Mouse (Mus musculus) frontal cortex, postnatal 10 days (tissue): ENCODE data around the gene Erc2.

Source experiments
- DNase-seq, 2 experiments: peaks; one replicate each; pipeline ENCODE4 v3.0.0; 2022; ENCODE audit warnings: low spot score in 2 of 2, mixed read lengths in 1 of 2

Erc2 gene

DNA sequence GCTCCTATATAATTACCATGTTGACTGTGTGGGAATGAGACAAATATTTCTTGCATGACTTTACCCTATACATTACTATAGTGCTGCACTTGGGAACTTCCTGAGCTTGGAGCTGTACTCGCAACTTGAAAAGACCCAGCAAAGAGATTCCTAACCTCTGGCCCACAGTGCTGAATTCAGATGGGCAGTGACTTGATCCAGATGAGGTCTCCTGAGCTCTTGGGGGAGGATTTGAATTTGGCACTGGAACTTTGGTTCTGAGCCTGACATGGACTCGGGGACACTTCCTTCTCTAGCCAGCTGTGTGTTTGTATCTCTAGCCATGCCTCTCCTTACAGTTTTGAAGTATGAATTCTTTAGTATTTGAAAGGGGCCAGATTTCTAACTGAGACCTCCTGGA is 666.7 kb downstream of the Erc2 start:
- DNase-seq = no peak

DNA sequence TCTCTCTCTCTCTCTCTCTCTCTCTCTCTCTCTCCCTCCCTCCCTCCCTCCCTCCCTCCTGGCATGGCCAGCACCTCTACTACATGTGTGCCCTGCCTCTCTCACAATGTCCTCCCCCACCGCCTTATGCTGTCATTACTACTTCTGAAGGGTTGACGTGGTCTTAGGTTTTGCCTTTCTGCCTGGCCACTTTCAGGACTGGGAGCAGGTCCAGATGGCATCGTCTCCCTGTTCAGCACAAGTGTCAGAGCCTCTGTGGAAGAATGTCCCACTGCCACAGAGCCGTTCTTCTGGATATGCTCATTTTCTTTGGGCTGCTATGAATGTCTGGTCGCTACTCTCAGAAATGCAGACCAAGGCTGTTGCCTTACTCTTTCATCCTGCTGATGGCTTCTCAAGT is 671.7 kb downstream of the Erc2 start:
- no peak for DNase-seq

DNA sequence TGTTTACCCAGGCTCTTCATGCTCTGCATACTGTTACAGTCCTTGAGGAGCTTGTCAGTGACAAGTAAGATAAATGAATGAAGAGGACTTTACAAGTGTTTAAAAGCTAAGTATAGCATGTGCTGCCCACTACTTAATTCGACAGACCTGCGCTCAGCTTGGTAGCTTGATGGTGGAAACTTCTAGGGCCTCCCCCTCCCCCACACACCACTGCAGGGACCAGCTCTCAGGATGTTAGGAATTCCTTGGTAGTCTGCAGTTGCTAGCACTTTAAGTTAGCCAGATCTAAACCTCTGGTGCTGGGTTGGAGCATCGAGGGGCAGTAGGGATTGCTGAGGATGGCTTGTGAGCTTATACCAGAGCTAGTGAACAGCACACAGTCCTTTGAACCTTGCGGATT is 672.9 kb downstream of the Erc2 start:
- no peak for DNase-seq

DNA sequence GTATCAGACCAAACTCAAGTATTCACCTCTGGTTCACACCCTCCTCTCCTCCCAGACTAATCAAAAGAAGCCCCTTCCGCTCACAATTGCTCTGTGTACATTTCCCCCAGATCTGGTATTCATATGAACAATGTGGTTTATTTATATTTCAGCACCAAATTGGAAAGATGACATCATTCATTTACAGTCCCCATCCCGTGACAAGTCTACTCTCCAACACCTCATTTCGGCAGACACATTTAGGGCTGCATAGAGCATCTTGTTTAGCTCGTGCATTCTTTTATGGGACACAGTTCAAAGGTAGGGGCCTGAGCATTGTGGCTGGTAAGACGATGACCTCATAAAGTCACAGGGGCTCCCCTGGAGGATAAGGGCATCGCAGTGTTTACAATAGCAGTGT is 677.9 kb downstream of the Erc2 start:
- no peak for DNase-seq

DNA sequence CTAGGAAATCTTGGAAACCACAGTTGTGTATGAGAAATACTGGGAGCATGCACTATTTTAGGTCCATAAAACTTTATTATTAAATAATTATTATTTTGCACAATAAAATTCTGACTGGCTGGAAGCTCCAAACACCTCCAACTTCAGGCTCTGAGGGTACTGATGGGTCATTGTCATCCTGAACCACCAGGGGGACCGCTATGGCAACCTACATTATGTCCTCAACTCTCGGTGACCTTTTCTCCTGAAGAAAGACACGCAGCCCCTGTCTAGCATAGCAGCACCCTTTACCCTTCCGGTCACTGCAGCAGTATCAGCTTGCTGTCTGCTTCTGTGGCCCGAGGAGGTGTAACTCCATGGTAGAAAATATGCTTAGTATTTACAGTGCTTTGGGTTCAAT is 679.0 kb downstream of the Erc2 start:
- DNase-seq = no peak

DNA sequence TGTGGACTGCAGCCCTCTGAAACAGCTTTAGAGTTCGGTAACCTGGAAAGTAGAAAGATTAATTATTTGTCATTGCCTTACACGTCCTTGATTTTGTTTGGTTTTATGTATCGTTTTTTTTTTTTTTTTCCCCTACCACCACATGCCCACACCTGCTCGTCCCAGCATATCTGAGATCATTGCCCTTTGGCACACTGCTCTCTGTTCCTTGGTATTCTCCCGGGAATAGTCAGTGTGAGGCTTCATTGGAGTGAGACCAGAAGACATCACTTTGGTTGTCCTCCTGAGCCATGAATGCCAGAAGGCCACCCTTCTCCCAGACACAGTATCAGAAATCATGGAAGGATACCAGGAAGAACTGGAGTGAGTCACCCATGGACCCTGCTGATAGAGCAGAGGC is 681.9 kb downstream of the Erc2 start:
- no peak for DNase-seq

DNA sequence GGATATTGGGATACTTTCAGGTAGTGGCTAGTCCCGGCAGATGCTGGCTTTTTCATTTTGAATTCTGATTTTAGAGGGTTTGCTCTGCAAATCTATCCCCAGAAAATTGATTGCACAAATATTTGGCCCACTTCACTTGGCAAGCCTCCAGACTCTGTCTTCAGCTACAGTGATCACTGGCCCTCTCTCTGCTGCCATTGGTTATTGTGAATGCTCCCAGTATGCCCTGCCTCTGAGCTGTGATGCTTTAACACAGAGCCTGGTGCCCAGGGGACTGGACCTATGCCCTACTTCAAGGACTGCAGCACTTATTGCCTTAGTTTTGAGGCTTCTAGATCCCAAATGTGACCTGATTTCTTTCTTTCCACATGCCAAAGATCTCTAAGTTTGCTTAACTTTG is 686.4 kb downstream of the Erc2 start:
- no peak for DNase-seq

DNA sequence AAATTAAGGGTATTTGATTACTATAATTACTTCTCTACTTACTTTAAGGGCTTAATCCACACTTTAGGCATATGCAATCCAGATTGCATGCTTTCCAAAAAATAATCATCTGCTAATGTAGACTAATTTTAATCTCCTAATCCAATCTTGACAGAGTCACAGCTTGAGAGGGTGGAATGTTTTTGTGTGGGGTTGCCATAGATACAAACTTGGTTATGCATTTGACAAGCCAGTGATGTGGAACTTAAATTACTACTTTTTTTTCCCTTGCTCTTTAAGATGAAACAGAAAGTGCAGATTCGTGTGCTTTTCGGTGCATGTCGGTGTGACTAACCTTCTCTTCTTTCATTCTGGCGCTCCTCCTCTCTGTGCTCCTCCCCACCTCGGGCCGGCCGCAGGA is 694.6 kb downstream of the Erc2 start:
- DNase-seq = no peak

DNA sequence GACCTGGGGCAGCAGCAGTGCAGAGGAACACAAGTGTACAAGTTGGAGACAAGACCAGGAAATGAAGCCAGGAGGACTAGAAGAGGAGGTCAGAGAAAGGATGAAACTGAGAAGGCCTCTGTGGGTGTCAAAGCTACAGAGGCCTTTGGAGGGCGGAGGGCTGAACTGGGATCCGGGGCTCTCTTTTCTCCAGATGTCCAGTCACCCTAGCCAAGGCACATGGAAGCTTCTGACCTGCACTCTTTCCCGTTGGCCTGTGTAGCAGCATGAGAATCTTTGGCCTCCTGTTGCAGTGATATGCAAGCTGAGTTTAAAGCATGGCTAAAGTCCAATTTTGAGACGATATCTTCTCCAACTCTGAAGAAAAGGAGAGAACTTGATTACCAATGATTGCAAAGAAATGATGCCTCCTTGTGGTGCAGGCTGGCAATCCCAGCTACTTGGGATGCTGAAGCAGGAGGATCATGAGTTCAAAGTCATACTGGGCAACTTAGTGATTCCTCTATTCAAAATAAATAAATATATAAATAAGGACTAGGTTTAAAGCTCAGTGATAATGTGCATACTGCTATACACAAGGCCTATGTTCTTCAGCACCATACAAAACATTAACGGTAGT is 699.8 kb downstream of the Erc2 start:
- DNase-seq = no peak

DNA sequence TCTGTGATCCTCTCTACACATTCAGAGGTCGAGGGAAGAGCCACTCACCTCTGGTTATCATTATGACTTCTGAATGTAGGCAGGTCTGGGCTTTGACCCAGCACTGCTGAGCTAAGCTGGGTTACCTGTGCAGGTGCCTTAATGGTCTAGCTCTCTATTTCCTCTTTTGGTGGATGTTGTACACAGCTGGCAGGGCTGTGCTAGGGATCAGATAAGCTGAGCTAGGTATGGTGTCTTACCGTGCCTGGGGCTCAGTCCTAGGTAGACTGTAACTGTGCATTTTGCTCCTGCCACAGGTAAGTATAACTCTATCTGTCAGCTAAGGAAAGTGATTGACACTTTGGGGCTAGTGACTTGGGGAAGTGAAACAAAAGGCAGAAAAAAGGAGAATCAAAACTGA is 701.0 kb downstream of the Erc2 start:
- DNase-seq = no peak

DNA sequence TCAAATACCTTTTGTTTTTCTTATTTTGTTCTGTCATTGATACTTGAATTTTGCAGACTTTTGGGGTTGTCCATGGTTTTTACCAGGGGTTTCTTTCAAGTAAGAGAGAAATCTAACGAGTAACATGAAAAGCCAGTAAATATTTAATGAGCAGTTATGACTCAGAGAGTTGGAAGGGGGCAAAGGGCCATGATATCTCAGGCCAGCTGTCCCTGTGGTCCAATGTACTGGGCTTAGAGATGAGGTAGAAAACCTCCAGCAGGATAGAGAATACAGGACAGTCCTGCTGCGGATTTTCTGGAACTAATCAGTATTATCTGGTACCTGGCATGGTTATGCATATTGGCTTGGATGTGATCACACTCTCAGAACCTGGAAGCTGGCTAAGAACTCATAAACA is 701.5 kb downstream of the Erc2 start:
- no peak for DNase-seq

DNA sequence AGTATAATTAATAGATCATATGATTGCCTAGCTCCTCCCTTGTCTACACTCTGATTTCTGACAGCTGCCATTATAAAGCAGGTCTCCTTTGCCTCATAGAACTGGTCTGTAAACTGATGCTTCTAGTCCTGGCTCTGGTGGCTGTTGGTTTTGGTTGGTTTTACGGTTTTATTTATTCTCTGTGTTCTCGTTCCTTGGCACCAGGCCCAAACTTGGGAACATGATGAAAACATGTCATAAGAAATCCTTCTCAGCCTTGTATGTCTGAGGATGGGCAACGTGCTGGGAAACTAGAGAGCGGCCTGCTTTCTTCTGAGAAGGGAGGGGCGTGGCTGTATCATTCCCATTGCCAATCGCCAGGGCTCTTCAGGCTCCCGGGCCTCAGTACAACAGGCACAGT is 704.2 kb downstream of the Erc2 start:
- DNase-seq = no peak

DNA sequence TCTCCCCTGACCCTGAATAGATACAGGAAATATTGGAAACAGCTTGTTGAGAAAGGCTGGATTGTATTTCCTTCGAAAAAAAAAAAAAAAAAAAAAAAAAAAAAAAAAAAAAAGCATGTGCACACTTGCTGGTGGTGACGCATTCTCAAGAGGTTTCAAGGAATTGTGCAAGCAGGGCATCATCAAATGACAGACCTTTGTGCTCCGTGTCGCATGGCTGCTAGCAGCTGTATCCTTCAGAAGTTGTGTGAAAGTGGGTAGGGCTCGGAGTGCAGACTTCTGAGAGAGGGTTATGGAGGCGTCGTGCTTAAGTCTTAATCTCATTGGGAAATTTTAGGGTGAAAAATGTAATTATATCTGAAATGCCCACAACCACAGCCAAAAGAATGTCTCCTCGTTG is 706.3 kb downstream of the Erc2 start:
- no peak for DNase-seq

DNA sequence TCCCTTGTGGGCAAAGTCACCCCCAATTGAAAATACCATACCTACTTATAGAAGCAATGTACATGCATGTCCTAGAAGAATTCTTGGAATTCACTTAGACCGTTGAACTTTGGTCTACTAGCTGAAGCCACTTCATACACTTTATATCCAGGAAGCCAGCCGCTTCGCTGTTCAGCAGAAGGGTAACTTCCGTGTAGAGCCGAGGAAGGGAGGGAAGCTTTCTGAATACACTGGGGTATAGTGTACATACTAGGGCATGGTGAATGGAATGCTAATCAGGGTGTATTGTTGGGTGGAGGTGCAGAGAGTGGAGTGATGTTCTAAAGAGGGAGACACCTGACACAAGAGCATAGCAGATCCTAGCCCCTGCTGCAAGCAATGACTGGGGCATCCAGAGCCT is 708.9 kb downstream of the Erc2 start:
- DNase-seq = no peak

DNA sequence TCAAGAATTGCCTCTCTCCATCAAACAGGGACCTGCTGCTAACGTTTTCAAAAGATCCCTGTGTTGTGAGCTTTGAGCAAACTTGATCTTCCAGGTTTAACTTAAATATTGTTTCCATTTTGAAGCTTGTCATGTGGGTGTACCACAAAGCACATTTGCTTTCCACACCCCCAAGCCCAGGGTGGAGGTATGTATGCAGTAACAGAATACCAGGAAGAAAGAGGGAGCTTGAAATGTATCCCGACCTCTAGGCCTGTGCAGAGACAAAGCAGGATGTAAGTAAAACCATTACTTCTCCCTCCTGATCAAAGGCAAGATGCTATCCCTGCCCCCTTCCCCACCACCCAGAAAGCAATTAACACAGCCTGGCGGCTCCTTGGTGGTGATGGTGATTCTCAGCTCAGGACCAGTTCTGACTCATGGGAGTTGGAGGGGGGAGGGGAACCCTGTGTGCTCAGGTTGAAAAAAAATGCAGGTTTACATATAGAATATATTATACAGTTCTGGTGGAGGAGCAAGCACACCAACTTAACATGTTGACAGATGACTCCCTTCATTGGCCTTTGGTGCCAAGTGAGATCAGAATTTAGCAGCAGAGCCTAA is 710.2 kb downstream of the Erc2 start:
- DNase-seq = no peak

DNA sequence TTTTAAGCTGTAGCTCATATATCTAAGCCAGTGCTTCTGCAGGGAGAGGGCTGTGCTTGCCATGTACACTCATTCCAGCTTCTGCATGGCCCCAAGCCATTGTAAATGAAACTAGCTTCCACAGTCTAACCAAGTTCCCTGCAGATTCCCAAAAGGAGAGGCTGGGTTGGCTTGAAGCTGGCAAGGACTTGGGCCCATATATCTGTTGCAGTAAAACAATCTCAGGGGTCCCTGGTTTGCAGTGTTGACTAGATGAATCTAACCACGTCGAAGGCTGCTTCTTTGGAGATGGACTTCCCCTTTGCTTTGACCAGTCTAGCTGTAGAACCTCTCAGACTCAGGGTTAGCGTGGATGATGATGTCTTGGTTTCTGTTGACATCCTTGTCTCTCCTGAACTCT is 716.9 kb downstream of the Erc2 start:
- DNase-seq = no peak

DNA sequence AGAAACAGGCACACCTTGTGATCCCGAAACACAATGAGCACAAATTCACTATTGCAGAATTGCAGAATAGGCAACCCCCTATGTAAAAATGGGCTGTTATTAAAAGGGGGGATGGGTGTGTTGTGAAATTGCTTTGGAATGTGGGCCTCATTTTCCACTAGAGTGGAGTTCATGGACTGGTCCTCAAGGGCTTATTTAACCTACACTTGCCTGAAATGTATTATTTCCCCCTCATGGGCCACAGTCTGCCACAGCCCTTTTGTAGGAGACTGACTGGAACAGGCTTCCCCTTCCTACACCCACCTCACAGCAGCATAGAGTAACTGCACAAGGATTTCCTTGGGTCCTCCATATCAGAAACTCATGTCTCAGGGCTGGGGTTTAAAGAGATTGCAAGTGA is 726.9 kb downstream of the Erc2 start:
- no peak for DNase-seq

DNA sequence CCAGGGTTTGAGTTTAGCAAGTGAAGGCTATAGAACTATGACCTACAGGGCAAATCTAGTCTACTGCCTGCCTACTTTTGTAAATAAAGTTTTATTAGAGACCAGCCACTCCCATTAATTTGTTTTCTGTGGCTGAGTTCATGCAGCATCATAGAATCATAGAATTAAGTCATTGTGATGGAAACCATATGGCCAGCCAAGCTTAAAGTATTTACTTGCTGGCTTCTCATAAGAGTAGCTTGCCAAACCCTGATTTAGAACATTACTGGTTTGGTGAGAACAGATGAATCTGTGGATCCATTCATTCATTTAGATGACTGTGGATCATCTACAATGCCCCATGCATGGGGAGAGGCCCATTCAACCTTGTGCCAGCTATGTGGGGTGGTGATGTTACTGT is 733.8 kb downstream of the Erc2 start:
- no peak for DNase-seq

DNA sequence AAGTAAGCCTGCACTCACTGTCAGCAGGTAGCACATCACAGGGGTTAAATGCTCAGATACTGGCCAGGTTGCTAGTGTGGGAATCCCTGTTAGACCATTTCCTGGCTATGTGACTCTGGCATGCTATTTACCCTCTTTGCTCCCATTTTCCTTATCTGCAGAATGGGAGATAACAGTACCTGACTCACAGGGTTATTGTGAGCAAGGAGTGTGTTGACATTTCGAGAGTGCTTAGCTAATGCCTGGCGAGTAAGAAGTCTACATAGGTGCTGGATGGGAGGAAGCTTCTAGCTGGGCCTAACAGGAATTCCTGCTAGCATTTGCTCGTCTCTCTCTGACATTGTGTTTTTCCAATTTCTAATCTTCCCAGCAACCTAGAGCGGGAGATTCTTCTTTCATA is 737.3 kb downstream of the Erc2 start:
- no peak for DNase-seq

DNA sequence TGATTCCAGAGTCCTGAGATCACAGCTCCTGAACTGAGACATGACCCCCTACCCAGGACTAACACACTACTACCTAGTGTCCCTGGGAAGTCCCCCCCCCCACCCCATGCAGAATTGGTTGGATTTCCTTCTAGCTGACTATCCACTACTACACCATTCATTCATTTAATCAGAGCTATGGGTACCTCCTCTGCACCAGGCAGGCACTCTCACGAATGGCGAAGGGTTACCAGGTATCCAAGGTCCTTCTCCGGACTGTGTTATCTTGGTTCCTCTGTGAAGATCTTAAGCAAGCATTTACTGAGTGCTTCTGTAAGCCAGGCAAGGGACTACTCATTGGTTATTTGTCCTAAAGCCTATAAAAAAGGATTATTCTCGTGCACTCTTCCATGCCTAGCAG is 737.8 kb downstream of the Erc2 start:
- no peak for DNase-seq

DNA sequence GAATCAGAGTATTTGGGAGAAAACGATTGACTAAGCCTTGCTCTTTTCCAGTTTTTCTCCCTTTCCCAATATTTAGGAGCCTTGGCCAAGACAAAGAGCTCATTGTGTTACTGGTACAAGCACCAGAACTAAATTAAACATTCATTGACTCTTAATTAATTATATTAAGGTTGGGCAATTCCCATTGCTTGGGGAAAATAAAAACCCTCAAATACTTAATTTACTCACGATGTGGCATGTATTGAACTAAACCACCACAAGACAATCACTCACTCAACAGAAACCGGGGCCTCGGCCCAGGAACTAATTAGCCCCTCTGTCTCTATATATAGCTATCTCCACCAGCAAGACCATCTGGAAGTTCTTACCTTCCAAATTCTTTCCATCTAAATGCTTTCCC is 740.1 kb downstream of the Erc2 start:
- no peak for DNase-seq

DNA sequence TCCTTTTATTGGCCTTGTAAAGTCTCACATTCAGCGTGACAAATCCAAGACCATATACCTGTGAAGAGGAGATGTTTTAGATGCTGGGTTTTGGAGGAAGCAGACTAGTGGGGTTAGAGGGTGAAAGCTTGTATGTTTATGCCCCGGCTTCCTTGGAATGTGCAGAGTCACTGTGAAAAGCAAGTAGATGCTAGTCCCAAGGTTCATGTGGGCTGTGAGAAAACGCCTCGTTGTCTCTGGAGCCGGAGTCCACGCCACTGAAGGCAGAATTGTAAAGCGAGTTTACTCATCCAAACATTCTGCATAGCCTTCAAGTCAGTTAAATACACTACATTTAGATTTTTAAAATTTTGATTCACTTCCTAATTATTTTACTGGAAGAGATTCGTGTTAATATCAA is 748.5 kb downstream of the Erc2 start:
- DNase-seq = no peak

DNA sequence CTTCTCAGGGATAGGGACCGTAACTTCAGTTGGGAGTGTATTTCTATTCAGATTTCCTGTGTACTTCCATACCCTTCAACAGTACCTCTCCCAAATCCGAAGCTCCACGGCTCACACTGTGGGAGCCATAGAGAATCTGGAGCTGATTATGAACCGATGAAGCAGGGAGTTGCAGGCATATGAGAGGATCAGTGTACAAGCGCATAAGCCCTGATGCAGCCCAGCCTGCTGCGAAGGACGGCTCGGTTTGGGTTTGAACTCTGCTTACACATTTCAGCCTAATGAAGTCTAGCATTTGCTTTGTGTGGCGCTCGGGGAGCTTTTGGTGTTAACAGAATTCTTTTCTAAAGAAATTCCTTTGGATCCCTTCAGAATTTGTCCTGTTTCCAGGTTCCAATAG is 749.4 kb downstream of the Erc2 start:
- no peak for DNase-seq

DNA sequence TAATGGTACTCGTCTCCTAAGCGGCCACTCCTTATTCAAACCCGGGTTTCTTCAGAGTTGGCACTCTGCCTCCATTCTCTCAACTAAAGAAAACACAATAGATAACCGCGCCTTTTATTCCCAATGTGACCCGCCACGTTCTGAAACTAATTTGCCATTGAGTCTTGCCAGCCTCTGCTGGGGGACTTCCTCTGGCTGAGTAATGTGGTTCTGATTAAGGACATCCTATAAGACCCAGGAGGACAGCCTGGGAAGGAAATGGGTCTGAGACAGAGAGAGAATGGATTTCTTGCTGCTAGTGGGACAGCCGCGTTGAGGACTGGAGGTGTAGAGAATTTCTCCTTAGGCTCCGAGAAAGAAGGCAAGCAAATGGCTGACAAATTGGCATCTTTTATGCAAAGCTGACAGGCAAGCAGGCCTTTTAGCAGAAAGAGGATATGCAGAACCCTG is 753.4 kb downstream of the Erc2 start:
- no peak for DNase-seq
